Mouse (Mus musculus): ENCODE measurements around the gene Zar1. TPM values are rescaled to one million over a fixed set of nuclear protein-coding genes. Genes with fewer than 3 reads are reported as not detected.
"Not testable (repeated sequence)": the region's sequence is repeated elsewhere in the genome, so short reads cannot be mapped to it uniquely, and the experiment has no call there.

Zar1 gene
- total and polyA plus RNA-seq, 3 experiments = 0.11 TPM; not detected in 2

GRCm38 (mm10) chr5:72580088-72580969 is 725 bp downstream of the Zar1 start:
- not testable (repeated sequence) for H3K4me1 ChIP-seq (ENCODE audit: insufficient read depth, low read depth, low read length); ATAC-seq (ENCODE audit: extremely low read depth, insufficient number of reproducible peaks, low FRiP score, poor library complexity, severe bottlenecking); H3K4me3 ChIP-seq (ENCODE audit: low read depth, low read length)

DNA sequence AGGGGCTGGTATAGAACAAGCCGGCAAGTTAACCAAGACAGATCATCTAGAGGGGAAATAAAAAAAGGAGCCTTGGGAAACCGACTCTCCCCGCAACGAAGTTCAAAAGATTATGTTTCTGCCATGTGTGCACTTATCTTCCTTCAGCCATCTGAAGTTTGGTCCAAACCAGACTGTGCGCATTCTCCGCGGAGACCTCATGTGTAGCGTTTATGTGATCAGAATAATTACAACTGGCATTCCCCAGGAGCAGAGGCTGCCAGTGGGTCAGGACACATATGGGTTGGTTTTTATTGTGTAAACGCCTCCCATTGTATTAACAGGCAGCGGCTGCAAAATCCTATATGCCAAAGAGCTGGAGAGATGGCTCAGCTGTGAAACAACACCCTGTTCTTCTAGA is 1.5 kb downstream of the Zar1 start:
- not testable (repeated sequence) for H3K4me1 ChIP-seq (ENCODE audit: insufficient read depth, low read depth, low read length); H3K9me3 ChIP-seq (replicated peaks); H3K27me3 ChIP-seq (ENCODE audit: insufficient read depth, low read length); H3K4me3 ChIP-seq (ENCODE audit: low read depth, low read length); H3K36me3 ChIP-seq (replicated peaks); ATAC-seq (ENCODE audit: extremely low read depth, insufficient number of reproducible peaks, low FRiP score, poor library complexity, severe bottlenecking); DNase-seq (ENCODE audit: low spot score)

More at GRCm38 (mm10) chr5:72580088-72580969, 725 bp downstream of the Zar1 start:
- not testable (repeated sequence) for DNase-seq (ENCODE audit: low spot score); H3K27me3 ChIP-seq (ENCODE audit: insufficient read depth, low read length); H3K9me3 ChIP-seq (replicated peaks); H3K36me3 ChIP-seq (replicated peaks)

DNA sequence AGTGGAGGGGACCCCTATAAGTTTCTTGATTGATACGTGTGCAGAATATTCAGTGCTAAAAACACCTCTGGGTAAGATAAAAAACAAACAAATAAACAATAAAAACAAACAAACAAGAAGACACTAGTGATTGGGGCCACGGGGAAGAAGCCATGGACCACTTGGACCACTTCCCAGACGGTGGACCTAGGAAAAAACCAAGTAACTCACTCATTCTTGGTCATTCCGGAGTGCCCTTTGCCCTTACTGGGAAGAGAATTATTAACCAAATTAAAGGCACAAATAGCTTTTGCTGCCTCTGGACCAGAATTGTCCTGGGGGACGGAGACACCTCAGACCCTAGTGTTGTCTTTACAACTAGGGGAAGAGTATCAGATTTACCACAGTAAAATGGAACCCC is 15.4 kb downstream of the Zar1 start:
- TF ChIP-seq CTCF (IDR thresholded peaks at IDR 0.05; ENCODE audit: low read depth, low read length) = no peak
- no peak for TF ChIP-seq POLR2AphosphoS5 (IDR thresholded peaks at IDR 0.05; ENCODE audit: insufficient replicate concordance, low read depth, low read length)
- TF ChIP-seq GATA1 (IDR thresholded peaks at IDR 0.05; ENCODE audit: borderline replicate concordance, low read length) = no peak
- no peak for TF ChIP-seq TAL1 (conservative IDR thresholded peaks at IDR 0.05; ENCODE audit: low read depth, low read length)
- no peak for TF ChIP-seq GATA2 (IDR thresholded peaks at IDR 0.05; ENCODE audit: borderline replicate concordance, low read depth, low read length)

DNA sequence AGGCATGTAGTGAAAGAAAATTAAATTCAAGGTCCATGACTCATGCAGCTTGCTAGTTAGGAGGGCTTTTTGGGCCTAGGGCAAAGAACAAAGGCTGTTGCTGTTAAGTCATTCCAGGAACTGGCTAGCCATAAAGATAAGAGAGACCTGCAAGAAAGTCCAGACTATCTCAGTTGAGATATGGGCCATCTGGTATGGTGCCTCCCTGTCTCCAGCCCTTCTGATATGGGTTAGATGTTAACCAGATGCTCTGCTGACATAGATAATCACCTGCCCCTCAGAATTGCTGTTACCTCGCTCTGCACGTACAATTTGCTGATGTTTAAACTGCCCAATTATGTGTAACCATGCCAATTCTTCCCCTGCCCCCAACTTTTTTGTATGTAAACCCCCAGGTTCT is 17.9 kb downstream of the Zar1 start:
- H3K4me3 ChIP-seq (ENCODE audit: low read depth, low read length); DNase-seq (ENCODE audit: low spot score); H3K27me3 ChIP-seq (ENCODE audit: insufficient read depth, low read length); ATAC-seq (ENCODE audit: extremely low read depth, insufficient number of reproducible peaks, low FRiP score, poor library complexity, severe bottlenecking); H3K36me3 ChIP-seq (replicated peaks): not testable (repeated sequence)
- H3K9me3 ChIP-seq (replicated peaks) = peaks cover 16% of the 10 kb centered on the region
- H3K4me1 ChIP-seq (ENCODE audit: insufficient read depth, low read depth, low read length) = peaks cover 18% of the 10 kb centered on the region

More for the DNA sequence above, 15.4 kb downstream of the Zar1 start:
- DNase-seq (ENCODE audit: low spot score) (no peak), ATAC-seq (ENCODE audit: extremely low read depth, insufficient number of reproducible peaks, low FRiP score, poor library complexity, severe bottlenecking) (no peak)
- H3K27me3 ChIP-seq (ENCODE audit: insufficient read depth, low read length) = no peaks in the 10 kb centered on the region
- H3K4me3 ChIP-seq (ENCODE audit: low read depth, low read length) = no peak overlapping the region
- H3K36me3 ChIP-seq (replicated peaks) = no peaks in the 10 kb centered on the region
- H3K4me1 ChIP-seq (ENCODE audit: insufficient read depth, low read depth, low read length) = peaks cover 6% of the 10 kb centered on the region
- H3K9me3 ChIP-seq (replicated peaks) = peaks cover 30% of the 10 kb centered on the region

GRCm38 (mm10) chr5:72560976-72561628 is 20.0 kb downstream of the Zar1 start:
- no peak for TF ChIP-seq POLR2AphosphoS5 (IDR thresholded peaks at IDR 0.05; ENCODE audit: insufficient replicate concordance, low read depth, low read length)
- no peak for ATAC-seq (ENCODE audit: extremely low read depth, insufficient number of reproducible peaks, low FRiP score, poor library complexity, severe bottlenecking)
- Histone ChIP-seq H3K36me3 (replicated peaks) (peaks cover under 1% of the 10 kb centered on the region), H3K27me3 (ENCODE audit: insufficient read depth, low read length) (no peaks in the 10 kb centered on the region), H3K9me3 (replicated peaks) (peaks cover 10% of the 10 kb centered on the region), H3K4me3 (ENCODE audit: low read depth, low read length) (no peak overlapping the region), H3K4me1 (ENCODE audit: insufficient read depth, low read depth, low read length) (peaks cover 20% of the 10 kb centered on the region)
- DNase-seq (ENCODE audit: low spot score) = no peak

- peaks cover 8% of the 10 kb centered on the region for H3K9me3 ChIP-seq (replicated peaks)
- ATAC-seq (ENCODE audit: extremely low read depth, insufficient number of reproducible peaks, low FRiP score, poor library complexity, severe bottlenecking) (peak; percentile 94), DNase-seq (ENCODE audit: low spot score) (peak; percentile 69)
- TF ChIP-seq TAL1 (conservative IDR thresholded peaks at IDR 0.05; ENCODE audit: low read depth, low read length) = no peak
- no peak for TF ChIP-seq GATA1 (IDR thresholded peaks at IDR 0.05; ENCODE audit: borderline replicate concordance, low read length)
- no peak for TF ChIP-seq POLR2AphosphoS5 (IDR thresholded peaks at IDR 0.05; ENCODE audit: insufficient replicate concordance, low read depth, low read length)
- no peak for TF ChIP-seq GATA2 (IDR thresholded peaks at IDR 0.05; ENCODE audit: borderline replicate concordance, low read depth, low read length)
- TF ChIP-seq CTCF (IDR thresholded peaks at IDR 0.05; ENCODE audit: low read depth, low read length) = no peak
- peak within 1 kb of the TSS; percentile 93 for H3K4me3 ChIP-seq (ENCODE audit: low read depth, low read length)
- H3K4me1 ChIP-seq (ENCODE audit: insufficient read depth, low read depth, low read length) = peaks cover 20% of the 10 kb centered on the region
- peaks cover 11% of the 10 kb centered on the region for H3K36me3 ChIP-seq (replicated peaks)
- H3K27me3 ChIP-seq (ENCODE audit: insufficient read depth, low read length) = no peaks in the 10 kb centered on the region
Observed at GRCm38 (mm10) chr5:72559544-72560049, 21.5 kb downstream of the Zar1 start, which contains the start of gene Nfxl1. Gene Nfxl1, minus strand, starts transcription at chr5:72559684.

Measured in G1E (cell line).